Mouse (Mus musculus) frontal cortex, postnatal 14 days (tissue): ENCODE measurements around the gene Plekho2.

Source experiments
- DNase-seq, 2 experiments: peaks; one replicate each; pipeline ENCODE4 v3.0.0; 2022; ENCODE audit warnings: low spot score in 2 of 2

The Plekho2 gene

GRCm38 (mm10) chr9:65579781-65580371, at the start of gene Plekho2:
Plekho2 (minus strand) TSS chr9:65580040.
- peak; percentile 77 to 80 for DNase-seq

- DNase-seq, result no peak
Measured at GRCm38 (mm10) chr9:65629025-65629766, 49.4 kb upstream of the Plekho2 start, which contains the start of gene Rbpms2. Rbpms2 (plus strand) TSS chr9:65629648.

- DNase-seq, result no peak
Measured at GRCm38 (mm10) chr9:65624266-65624665, 44.4 kb upstream of the Plekho2 start.

GRCm38 (mm10) chr9:65622826-65623225, 43.0 kb upstream of the Plekho2 start:
- DNase-seq, result no peak

- no peak for DNase-seq
Measured at GRCm38 (mm10) chr9:65621666-65622065, 41.8 kb upstream of the Plekho2 start.

- DNase-seq, result no peak
Measured at GRCm38 (mm10) chr9:65621196-65621595, 41.4 kb upstream of the Plekho2 start.

- DNase-seq, result no peak
Measured at GRCm38 (mm10) chr9:65619311-65619710, 39.5 kb upstream of the Plekho2 start.

GRCm38 (mm10) chr9:65613098-65613497, 33.3 kb upstream of the Plekho2 start:
- DNase-seq, result no peak

GRCm38 (mm10) chr9:65611969-65612486, 32.2 kb upstream of the Plekho2 start:
- no peak for DNase-seq

- DNase-seq, result no peak
Measured at GRCm38 (mm10) chr9:65607120-65607519, 27.3 kb upstream of the Plekho2 start.

- no peak for DNase-seq
Measured at GRCm38 (mm10) chr9:65606321-65607109, 26.7 kb upstream of the Plekho2 start.

- peak in 1 of 2 experiments; percentile 40 for DNase-seq
Measured at GRCm38 (mm10) chr9:65605471-65606136, 25.8 kb upstream of the Plekho2 start.

- no peak for DNase-seq
Measured at GRCm38 (mm10) chr9:65603401-65604102, 23.7 kb upstream of the Plekho2 start.

- DNase-seq, result no peak
Measured at GRCm38 (mm10) chr9:65600951-65601350, 21.1 kb upstream of the Plekho2 start.

GRCm38 (mm10) chr9:65598765-65599249, 19.0 kb upstream of the Plekho2 start:
- DNase-seq, result no peak

- no peak for DNase-seq
Measured at GRCm38 (mm10) chr9:65593596-65593995, 13.8 kb upstream of the Plekho2 start.

- no peak for DNase-seq
Measured at GRCm38 (mm10) chr9:65592721-65593120, 12.9 kb upstream of the Plekho2 start.

GRCm38 (mm10) chr9:65589091-65589490, 9.3 kb upstream of the Plekho2 start:
- no peak for DNase-seq

GRCm38 (mm10) chr9:65587573-65588358, 7.9 kb upstream of the Plekho2 start:
- DNase-seq, result no peak

- DNase-seq, result no peak
Measured at GRCm38 (mm10) chr9:65587270-65587572, 7.4 kb upstream of the Plekho2 start.
